Mouse (Mus musculus) neural tube, embryonic 10.5 days (tissue): ENCODE results near the gene Klhdc4.

Experiments
- DNase-seq: peaks from one replicate; pipeline ENCODE4 v3.0.0-alpha.2; 2017; ENCODE audit warnings: low spot score; ENCODE audit errors: extremely low spot score

Gene Klhdc4

DNA sequence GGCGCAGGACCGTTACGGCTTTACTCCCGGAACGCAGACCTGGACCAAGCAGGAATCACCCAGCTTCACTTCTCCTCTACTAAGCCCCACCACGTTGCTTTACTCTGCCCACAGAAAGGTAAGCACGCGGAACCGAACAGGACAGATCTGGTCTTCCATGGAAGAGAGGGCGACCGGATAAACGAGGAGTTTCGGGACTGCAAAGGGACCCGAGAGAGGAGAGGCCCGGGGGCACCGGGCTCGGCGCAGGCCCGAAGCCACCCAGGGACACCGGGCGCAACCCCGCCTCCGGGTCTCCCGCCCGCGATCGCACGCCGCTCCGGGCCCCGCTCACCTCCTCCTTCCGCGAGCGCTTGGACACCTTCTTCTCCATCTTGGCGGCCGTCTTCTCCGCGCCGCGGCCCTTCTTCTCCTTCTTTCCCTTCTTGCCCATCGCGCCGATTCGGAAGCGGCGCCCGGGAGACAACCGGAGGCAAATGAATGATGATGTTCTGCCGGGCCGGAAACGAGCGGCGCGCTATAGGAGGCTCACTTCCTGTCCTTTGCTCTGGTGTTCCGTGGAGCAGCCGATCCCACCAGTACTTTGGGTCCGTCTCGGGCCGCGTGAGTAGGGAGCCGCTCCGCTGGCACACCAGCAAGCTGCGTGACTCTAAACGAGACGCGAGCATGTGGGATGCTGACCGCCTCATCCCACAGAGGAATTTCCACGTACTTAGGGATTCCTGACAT lies at the start of gene Klhdc4:
TSS of gene Klhdc4 (minus strand) at position 522 of the 729 bp plus-strand sequence.
- peak; percentile 93 for DNase-seq

DNA sequence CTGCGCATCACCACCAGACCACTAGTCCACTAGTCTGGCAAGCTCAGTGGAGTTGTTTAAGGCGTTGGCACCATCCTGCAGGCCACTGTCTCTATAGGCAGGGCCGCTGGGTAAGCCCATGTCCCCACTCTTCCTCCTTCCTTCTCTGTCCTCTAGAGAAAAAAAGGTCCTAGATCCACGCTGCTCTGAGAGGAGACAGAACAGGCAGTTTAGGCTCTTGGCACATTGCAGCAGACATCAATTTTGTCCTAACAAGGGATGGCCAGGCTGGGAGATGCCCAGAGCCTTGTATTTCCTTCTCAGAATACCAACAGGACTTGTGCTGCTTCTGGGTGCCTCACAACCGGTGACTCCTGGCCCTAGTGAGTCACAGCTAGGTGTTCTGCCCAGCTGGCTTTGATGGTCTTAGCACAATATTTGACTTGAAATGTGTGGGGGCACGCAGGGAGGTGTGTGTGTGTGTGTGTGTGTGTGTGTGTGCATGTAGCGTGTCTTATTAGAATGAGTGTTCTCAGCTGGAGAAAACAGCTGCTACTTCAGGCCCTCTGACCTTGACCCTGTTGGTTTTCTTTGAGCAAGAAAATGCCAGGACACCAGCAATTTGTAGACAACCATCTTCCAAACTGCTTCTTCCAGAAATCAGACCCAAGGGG lies 48.6 kb upstream of the Klhdc4 start:
- DNase-seq, result no peak

DNA sequence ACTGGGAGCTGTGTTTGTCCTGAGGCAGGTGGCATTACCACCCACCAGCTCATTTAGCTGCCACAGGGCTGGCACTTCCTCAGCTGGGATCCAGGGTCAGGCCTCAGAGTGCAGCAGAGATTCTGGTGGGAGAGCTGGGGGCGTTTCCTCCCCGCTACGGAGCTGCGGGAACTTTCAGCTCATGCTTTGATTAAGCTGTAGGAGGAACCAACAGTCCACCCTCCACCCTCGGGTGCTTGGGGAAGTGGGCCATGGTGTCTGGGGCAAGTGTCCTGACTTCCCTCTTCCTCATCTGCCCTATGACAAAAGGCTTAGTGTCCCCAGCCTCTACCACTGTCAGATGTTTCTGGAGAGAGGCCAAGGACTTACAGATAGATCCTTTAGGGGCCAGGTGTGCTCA lies 47.8 kb upstream of the Klhdc4 start:
- no peak for DNase-seq

DNA sequence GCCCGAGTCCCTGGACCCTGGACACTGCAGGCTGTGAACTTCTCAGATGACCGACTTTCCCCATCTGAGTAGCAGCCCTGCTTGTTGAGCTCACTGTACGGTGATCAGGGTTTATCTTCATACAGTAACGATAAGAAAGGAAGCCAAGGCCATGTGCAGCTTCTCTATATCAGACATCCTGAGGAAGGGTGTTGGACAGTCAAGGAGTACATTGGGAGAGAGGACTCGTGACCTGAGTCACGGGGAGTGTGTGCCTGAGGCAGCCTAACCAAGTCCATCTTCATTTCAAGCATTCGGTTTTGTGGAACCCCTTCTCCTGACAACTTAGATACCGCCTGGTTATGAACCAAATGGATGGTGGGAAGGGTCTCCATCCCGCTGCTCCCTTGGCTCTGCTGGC lies 46.1 kb upstream of the Klhdc4 start:
- no peak for DNase-seq

DNA sequence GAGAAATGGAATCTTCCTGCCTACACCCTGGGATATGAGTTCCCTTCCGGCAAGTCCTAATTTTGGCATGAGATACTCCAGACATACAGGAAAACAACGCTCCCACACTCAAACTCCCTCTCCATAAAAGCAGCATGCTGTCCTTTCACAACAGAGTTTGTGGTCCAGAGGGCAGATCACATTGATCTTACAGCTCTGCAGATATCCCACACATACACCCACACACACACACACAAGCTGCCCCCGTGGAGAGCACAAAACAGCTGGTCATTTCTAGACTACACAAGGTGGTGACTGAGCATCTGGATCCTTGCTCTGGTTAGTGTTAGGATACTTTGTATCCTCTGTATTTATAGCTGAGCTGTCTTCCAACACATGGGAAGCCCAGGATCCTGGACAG lies 45.7 kb upstream of the Klhdc4 start:
- DNase-seq, result no peak

DNA sequence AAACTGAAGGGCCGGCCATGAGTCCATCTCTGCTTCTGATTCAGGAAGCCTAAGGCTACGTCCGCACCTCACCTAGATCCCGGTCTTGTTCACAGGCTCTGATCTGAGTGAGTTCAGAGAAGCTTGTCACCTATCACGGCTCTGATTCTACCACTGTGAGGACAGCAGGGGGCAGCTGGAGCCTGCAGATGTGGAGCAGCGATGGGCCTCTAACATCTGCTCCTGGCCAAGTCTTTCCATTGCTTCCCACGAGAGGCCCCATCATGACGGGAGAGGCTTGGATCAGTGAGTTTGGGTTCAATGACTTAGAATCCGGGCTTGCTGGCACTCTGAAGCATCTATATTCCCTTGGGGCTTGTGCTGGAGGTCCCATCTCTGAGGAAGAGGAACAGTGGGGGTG lies 44.7 kb upstream of the Klhdc4 start:
- peak; percentile 43 for DNase-seq

DNA sequence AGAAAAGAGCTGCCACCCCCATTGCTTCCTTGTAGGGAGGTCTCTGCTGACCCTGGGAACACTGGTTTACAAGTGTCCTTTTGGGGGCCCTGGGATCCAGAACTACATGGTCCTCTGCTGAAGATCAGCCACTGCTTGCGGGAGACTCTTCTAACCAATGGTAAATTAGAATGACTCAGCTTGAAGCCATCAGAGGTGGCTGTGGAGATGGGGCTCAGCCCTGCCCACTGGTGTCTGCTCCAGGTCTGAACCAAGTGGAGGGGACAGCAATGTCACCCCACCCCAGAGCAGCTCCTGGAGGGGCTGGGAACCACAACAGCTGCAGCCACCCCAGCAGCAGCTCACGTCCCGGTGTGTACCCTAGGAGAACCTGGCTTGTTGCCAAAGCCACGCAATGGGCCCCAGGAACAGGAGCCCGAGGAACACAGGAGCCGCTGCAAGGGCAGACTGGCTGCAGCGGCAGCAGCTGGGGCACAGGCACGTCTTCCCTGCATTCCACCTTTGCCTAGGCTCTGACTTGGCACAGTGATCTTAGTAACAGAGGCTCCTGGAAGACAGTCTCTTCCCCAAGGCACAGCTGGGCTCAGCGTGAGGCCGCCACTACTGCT lies 42.6 kb upstream of the Klhdc4 start:
- DNase-seq, result no peak

DNA sequence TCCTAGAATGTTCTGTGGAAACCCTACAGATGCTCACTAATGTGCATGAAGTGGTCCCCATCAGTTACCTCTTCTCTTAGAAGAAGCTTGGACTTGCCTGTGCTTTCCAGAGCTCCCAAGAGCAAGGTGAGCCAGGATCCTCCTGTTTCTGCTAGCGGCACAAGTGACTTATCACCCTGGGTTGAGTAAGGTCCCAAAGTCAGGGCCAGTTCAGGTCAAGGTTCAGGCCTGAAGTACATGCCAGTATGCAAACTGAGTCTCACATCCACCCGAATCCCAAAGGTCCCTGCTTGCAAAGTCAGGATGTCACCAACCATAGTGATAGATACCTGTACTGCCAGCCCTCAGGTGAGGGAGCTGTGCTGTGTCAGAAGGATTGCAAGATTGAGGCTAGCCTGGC lies 40.8 kb upstream of the Klhdc4 start:
- no peak for DNase-seq

DNA sequence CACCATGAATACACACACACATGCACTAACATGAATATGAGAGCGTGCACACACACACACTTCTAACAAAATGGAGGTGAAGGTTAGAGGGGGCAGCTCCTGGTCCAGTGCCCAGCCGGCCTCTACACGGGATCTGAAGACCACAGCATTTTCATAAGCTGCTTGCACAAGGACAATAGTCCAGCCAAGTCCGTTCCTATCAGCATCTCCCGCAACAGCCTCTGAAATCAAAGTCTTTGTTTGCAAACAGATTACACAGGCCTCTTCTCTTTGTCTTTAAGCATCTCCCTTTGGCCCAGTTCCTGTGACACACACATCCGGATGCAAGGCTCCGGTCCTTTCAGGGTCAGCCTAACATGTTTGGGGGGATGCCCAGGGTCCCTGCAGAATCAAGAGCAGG lies 39.5 kb upstream of the Klhdc4 start:
- no peak for DNase-seq

DNA sequence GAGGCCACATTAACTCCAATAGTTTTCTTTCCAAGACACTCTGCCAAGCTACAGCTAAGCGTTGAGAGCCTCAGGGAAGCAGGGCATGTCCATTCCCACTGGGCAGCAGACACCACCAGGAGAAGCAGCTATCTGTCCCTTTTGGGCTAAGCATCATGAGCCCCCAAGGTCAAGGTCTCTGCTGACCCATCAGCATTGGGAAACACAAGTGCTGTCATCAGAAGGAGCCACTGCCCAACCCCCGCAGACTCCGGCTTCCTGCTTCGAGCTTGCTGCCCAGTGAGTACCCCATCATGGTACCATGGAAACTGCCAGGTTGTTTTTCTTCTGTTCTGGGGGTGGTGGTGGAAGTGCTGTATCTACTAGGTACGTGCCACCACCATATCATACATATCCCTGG lies 38.8 kb upstream of the Klhdc4 start:
- DNase-seq, result no peak

DNA sequence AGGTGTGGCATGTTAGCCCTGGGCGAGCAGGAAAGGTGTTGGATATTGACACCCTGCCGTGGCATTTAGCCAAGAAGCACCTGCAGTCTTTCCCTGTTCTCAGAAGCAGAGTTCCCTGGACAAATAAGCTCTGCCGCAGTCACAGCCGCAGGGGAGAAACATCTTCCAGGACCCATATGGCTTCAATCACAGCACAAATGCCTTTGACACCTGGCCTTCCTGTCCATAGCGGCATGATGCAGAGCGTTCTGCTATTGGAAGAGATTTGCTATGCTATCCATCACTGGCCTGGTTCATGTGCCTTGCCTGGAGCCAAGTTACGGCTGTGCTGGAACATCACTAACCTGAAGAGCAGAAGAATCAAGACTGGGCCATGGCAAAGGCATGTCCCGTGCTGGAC lies 36.0 kb upstream of the Klhdc4 start:
- DNase-seq, result peak; percentile 53

DNA sequence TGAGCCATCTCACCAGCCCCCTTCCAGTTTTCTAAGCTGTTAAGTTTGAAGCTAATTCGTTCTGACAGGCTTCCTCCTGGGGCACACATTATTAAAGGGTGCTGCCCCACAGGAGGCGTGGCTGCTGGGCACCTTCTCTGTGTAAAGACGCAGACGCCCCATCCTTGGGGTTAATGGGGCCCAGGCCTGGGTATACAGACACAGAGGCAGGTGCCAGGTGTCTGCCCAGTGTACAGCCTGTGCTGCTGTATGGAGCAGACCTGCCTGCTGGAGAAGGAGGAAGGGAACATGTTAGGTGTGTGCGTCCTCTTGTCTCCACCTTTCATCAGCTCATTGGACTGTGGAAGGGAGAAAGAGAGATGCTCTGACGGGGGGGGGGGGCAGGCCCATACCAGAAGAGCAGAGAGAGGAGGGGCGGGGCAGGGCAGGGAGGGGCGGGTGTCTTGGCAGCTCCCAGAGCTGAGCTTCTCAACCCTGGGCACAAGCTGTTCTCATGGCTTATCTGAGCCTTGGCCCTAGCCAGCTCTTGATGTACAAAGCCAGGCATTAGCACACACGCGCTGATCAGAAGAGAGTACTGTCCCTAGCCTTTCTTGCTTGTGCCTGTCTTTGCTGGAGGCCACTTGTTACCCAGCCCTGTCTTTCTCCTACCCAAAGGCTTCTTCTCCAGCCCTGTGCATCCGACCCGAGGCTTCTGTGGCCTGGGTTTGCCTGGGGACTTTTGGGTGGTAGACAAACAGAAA lies 32.6 kb upstream of the Klhdc4 start:
- DNase-seq, result no peak

DNA sequence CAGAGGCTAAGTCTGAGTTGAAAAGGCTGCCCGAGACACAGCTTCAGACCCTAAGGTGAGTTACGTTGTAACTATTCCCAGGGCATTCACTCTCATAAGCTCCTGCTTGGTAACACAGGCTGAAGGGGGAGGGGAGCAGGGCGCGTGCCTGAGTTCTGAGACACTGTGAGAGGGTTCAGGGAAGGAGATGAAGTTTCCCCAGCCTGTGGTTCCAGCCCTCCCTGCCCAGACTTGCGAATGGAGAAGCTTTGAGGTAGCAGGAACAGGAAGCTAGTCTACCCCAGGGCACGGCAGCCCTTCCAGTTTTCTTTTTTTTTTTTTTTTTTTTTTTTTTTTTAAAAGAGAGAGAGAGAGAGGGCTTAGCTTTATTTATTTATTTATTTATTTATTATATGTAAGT lies 31.9 kb upstream of the Klhdc4 start:
- DNase-seq, result no peak

DNA sequence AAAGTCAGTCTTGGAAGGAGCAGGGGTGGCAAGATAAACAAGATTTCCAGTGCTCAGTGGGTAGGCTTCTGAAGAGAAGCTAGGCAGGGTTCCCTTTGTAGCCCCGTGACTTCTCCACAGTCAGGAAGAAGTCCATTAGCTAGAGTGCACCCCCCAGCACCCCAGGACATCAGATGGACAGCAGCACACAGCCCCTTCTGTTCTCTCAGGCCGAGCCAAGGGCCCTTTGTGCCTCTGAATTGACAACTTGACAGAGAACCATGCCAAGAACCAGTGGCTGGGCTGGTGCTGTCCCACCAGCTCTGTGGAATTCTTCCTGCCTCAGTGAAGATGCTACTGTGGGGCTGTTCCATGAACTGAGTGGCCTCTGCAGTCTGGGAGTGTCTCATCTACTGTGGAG lies 28.4 kb upstream of the Klhdc4 start:
- no peak for DNase-seq

DNA sequence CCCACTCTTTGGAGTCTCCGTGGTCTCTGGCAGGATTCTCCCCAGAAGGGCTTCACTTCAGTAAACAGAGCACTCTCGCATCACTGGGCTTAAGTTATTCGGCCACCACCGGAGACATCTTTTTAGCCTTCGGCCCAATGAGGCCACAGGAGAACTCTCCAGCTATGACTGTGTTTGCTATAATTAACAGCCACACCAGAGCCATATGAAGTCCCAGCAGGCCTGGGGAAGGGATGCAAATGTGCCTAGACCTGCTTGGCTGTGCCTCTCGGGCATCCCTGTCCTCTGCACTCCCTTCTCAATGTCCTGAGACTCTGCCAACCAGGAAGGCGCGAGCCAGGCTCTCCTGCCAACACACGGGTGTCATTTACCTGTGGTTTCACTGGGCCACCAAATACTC lies 28.0 kb upstream of the Klhdc4 start:
- no peak for DNase-seq

DNA sequence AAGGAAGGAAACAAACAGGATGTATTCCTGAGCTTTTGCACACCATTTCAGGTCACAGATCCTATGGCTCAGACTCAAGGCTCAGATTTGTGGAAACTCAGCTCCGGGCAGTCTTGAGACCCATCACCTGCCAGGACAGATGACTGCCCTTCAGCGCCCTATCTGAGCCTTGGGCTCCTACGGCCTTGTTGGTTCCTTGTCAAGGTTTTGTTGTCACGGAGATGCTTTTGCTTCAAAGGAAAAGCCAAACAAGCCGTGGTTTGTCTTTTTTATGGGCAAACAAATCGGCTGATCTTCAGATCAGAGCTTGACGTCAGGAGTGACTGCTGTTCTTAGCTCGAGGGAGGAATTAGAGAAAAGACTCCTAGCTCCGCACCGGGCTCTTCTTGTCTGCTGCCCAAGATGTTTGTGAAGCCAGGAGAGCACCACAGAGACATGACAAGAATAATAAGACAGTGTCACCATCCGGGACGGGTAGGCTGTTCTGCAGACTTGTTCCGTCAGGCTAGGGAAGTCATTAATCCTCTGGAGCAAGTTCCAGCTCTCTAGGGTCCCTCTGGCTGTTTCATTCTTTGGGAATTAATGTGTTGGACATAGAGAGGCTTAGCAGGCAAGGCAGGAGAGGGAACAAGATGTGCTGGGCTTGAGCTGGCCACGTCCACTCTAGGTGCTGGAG lies 26.8 kb upstream of the Klhdc4 start:
- DNase-seq, result no peak

DNA sequence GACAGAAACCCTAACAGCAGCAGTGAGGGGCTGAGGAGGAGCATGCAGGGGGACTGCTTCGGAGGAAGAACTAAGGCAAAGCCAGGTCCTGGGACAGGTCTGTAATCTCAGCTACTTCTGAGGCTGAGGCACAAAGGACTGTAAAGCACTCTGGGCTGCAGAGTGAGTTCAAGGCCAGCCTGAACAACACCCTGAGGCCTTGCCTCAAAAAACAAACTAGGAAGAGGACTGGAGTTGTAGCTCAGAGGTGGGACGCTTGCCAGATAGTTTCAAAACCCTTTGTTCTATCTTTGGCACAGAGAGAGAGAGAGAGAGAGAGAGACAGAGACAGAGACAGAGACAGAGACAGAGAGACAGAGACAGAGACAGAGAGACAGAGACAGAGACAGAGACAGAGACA lies 24.2 kb upstream of the Klhdc4 start:
- no peak for DNase-seq

DNA sequence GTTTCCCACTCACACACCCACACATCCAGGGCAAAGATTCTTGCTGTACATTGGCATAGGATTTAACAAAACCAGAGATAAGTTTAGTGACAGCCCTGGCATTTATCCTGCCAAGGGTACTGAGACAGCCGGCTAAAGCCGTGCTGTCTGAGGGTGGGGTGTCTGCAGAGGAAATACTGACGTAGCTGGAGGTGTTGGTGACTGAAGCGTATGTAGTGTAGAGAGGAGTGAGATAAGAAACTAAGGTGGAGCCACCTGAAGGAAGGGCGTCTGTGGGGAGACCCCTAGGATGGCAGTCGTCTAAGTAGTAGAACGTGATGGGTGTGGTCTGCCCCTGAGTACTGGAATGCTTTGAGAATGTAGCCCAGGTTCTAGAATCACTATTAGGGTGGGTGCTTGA lies 23.1 kb upstream of the Klhdc4 start:
- no peak for DNase-seq

DNA sequence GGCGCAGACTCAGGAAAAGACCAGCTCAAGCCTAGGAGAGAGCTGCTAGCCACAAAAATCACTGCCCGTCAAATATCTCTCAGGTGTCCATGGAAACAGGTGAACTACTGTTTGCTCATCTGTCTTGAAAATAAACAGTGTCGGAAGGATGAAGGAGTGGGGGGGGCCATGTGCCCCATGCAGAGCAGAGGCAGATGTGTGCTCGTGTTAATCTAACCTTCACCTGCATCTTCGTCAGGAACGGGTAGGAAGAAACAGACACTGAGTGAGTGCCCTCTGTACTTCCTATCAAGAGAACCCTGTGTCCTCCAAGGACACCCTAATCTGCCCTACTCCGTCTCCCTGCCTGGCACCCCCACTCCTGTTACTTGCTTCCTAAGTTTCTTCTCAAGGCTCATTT lies 22.3 kb upstream of the Klhdc4 start:
- no peak for DNase-seq

DNA sequence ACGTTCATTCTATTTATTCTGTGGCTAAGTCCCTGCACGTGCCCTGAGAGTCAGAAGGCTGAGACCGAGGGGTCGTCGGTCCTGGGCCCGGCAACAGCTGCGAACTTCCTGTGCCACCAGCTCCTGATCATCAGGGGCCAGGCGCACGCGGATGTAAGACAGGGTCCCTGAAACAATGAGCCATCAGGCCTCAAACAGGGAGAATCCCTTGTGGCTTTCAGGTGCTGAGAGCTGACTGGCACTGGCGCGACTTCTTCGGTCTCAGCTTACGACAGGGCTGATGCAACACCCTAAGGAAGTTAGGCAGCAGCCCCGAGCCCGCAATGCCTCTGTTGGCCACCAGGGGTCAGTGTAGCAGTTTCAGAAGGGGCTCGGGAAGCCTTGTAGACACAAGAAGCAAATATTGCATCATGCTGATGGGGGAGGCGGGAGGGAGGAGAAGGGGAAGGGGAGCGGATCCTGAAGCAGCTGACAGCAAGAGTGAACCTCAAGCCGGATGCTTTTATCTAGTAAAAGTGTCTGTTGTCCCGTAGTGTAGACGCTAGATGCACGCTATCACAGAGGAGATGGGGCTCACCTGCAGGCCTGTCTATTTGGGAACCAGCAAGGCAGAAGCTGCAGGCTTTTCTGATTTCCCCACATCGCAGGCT lies 21.6 kb upstream of the Klhdc4 start:
- peak; percentile 100 for DNase-seq

DNA sequence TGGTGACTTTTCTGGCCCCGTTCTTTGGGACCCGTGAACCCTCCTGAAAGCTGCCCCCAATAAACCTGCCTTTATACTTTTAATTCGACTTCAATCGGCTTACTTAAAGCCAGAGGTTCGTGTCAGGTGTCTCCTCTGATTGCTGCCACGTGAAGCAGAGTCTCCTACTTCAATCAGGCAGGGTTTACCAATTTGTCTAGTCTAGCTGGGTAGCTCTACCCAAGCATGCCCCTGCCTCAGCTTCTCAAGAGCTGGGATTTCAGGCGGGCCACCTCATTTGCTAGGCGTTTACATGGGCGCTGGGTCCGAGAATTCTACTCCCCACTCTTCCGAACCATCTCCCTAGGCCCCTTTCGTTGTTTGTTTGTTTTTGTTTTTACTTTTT lies 21.1 kb upstream of the Klhdc4 start:
- DNase-seq, result no peak
